In genomic region chr8:107386171-107386570, GRCm38 (mm10) we compare ENCODE assay signal across 11 mouse cellular contexts. TPM values are rescaled to one million over a fixed set of nuclear protein-coding genes. Genes with fewer than 3 reads are reported as not detected.
DNase-seq lines count a peak whose midpoint lies in the region; ATAC-seq lines count a peak whose summit lies in the region.
"Had no signal": no experiment of that assay in that cellular context is flagged by ENCODE, and none has a peak within 500 bp of the region (broad histone marks: within the 10 kb centered on the region; RNA-seq: fewer than 3 reads in every experiment).

No protein-coding gene starts in this region.

- H3K9ac ChIP-seq in forebrain, embryonic 14.5 days (ENCODE audit: low read length): no peak overlapping the region
- no peak overlapping the region for H3K9ac ChIP-seq in forebrain, embryonic 11.5 days (ENCODE audit: low read length)
- no peak overlapping the region for H3K9ac ChIP-seq in liver, embryonic 12.5 days
- H3K9ac ChIP-seq in heart, embryonic 13.5 days: no peak overlapping the region
- H3K9ac ChIP-seq in hindbrain, embryonic 13.5 days: no peak overlapping the region
- H3K9ac ChIP-seq: limb, embryonic 12.5 days had no signal

- H3K27me3 ChIP-seq in forebrain, embryonic 14.5 days (replicated peaks; ENCODE audit: control insufficient read depth, insufficient read depth, low read length): no peaks in the 10 kb centered on the region
- no peaks in the 10 kb centered on the region for H3K27me3 ChIP-seq in forebrain, embryonic 11.5 days (ENCODE audit: control insufficient read depth, insufficient read depth, low read length)
- H3K27me3 ChIP-seq in liver, embryonic 12.5 days (replicated peaks): no peaks in the 10 kb centered on the region
- no peaks in the 10 kb centered on the region for H3K27me3 ChIP-seq in heart, embryonic 13.5 days (replicated peaks)
- no peaks in the 10 kb centered on the region for H3K27me3 ChIP-seq in hindbrain, embryonic 13.5 days

- H3K4me1 ChIP-seq in forebrain, embryonic 14.5 days (ENCODE audit: control insufficient read depth, insufficient read depth, low read length): 0 out of 2 replicates have a peak, but pooled peaks cover 6% of the 10 kb centered on the region
- no peaks in the 10 kb centered on the region for H3K4me1 ChIP-seq in forebrain, embryonic 11.5 days (replicated peaks; ENCODE audit: control insufficient read depth, insufficient read depth, low read length)
- peaks cover 13% of the 10 kb centered on the region for H3K4me1 ChIP-seq in liver, embryonic 12.5 days
- peaks cover 42% of the 10 kb centered on the region for H3K4me1 ChIP-seq in heart, embryonic 13.5 days
- H3K4me1 ChIP-seq in hindbrain, embryonic 13.5 days (replicated peaks): 0 out of 2 replicates have a peak, but pooled peaks cover 4% of the 10 kb centered on the region

- peak; percentile 68 for DNase-seq in forebrain, embryonic 14.5 days (ENCODE audit: low spot score)
- DNase-seq in forebrain, embryonic 11.5 days (ENCODE audit: low spot score): no peak
- no peak for DNase-seq in liver
- DNase-seq in thymus, adult 18-20 months: no peak
- DNase-seq: gastrocnemius, postnatal 14 days had no signal

- WGBS in forebrain, embryonic 14.5 days: 44% methylated on average over 5 of the region's 5 CpGs
- WGBS in forebrain, embryonic 11.5 days: 66% methylated on average over 5 of the region's 5 CpGs
- WGBS in liver, embryonic 12.5 days (ENCODE audit: insufficient replicate concordance): 16% methylated on average over 5 of the region's 5 CpGs
- 16% methylated on average over 5 of the region's 5 CpGs for WGBS in heart, embryonic 13.5 days
- 67% methylated on average over 5 of the region's 5 CpGs for WGBS in hindbrain, embryonic 13.5 days

- no peaks in the 10 kb centered on the region for H3K36me3 ChIP-seq in forebrain, embryonic 14.5 days (ENCODE audit: control insufficient read depth, insufficient read depth, low read length)
- no peaks in the 10 kb centered on the region for H3K36me3 ChIP-seq in forebrain, embryonic 11.5 days (ENCODE audit: control insufficient read depth, insufficient read depth, low read length)
- H3K36me3 ChIP-seq in liver, embryonic 12.5 days: no peaks in the 10 kb centered on the region
- H3K36me3 ChIP-seq in heart, embryonic 13.5 days: peaks cover 2% of the 10 kb centered on the region; the same call in 1 of the 2 replicates
- peaks cover under 1% of the 10 kb centered on the region; the same call in 1 of the 2 replicates for H3K36me3 ChIP-seq in hindbrain, embryonic 13.5 days
- H3K36me3 ChIP-seq: limb, embryonic 12.5 days had no signal

- no peak overlapping the region for H3K4me2 ChIP-seq in forebrain, embryonic 14.5 days (ENCODE audit: low read length)
- H3K4me2 ChIP-seq in forebrain, embryonic 11.5 days (ENCODE audit: low read depth, low read length, severe bottlenecking): no peak overlapping the region
- no peak overlapping the region for H3K4me2 ChIP-seq in liver, embryonic 12.5 days
- H3K4me2 ChIP-seq in heart, embryonic 13.5 days: peak overlapping the region; percentile 18; the same call in 1 of the 2 replicates
- no peak overlapping the region for H3K4me2 ChIP-seq in hindbrain, embryonic 13.5 days
- H3K4me2 ChIP-seq: limb, embryonic 12.5 days had no signal

- no peak overlapping the region for H3K4me3 ChIP-seq in forebrain, embryonic 14.5 days (ENCODE audit: low read depth, low read length)
- no peak overlapping the region for H3K4me3 ChIP-seq in forebrain, embryonic 11.5 days (ENCODE audit: low read depth, low read length)
- H3K4me3 ChIP-seq in liver, embryonic 12.5 days: no peak overlapping the region
- no peak overlapping the region for H3K4me3 ChIP-seq in heart, embryonic 13.5 days
- H3K4me3 ChIP-seq in hindbrain, embryonic 13.5 days: no peak overlapping the region
- H3K4me3 ChIP-seq: limb, embryonic 12.5 days had no signal

- no peak overlapping the region for H3K27ac ChIP-seq in forebrain, embryonic 14.5 days (ENCODE audit: low read depth, low read length)
- no peak overlapping the region for H3K27ac ChIP-seq in forebrain, embryonic 11.5 days (ENCODE audit: low read depth, low read length)
- H3K27ac ChIP-seq in liver, embryonic 12.5 days: no peak overlapping the region
- peak overlapping the region; percentile 33 for H3K27ac ChIP-seq in heart, embryonic 13.5 days (replicated peaks)
- H3K27ac ChIP-seq in hindbrain, embryonic 13.5 days: no peak overlapping the region
- H3K27ac ChIP-seq: limb, embryonic 12.5 days had no signal

- no peaks in the 10 kb centered on the region for H3K9me3 ChIP-seq in forebrain, embryonic 14.5 days (replicated peaks; ENCODE audit: control insufficient read depth, low read length)
- H3K9me3 ChIP-seq in forebrain, embryonic 11.5 days (ENCODE audit: control insufficient read depth, low read length): no peaks in the 10 kb centered on the region
- H3K9me3 ChIP-seq in liver, embryonic 12.5 days (replicated peaks): no peaks in the 10 kb centered on the region
- no peaks in the 10 kb centered on the region for H3K9me3 ChIP-seq in heart, embryonic 13.5 days
- H3K9me3 ChIP-seq in hindbrain, embryonic 13.5 days: no peaks in the 10 kb centered on the region
- H3K9me3 ChIP-seq: limb, embryonic 12.5 days had no signal

- ATAC-seq in forebrain, embryonic 14.5 days: no peak
- ATAC-seq in forebrain, embryonic 11.5 days (replicated peaks; ENCODE audit: low FRiP score): no peak
- 0 out of 2 replicates have a peak, but pooled peaks have one; percentile 40 for ATAC-seq in liver, embryonic 12.5 days
- ATAC-seq in heart, embryonic 13.5 days (ENCODE audit: extremely low read depth, insufficient number of reproducible peaks, low FRiP score, low TSS enrichment): no peak
- ATAC-seq in megakaryocyte progenitor cell, adult 5-6 weeks (replicated peaks; ENCODE audit: poor library complexity): peak; percentile 84
- no peak for ATAC-seq in hindbrain, embryonic 13.5 days (ENCODE audit: low FRiP score)
- ATAC-seq: midbrain, embryonic 16.5 days had no signal

RNA-seq across cellular contexts. Expression of gene Nqo1, which starts 16.8 kb away (rescaled TPM):
- 5.1 TPM in 2 replicates for polyA plus RNA-seq in forebrain, embryonic 14.5 days (2014; fragmentation: Nextera tagmentation; extraction: Ambion mirVana)
- 6.9 and 8.0 TPM in 2 replicates for polyA plus RNA-seq in forebrain, embryonic 11.5 days (2014; fragmentation: Nextera tagmentation; extraction: Ambion mirVana)
- polyA plus RNA-seq in liver, embryonic 12.5 days (2016; fragmentation: Nextera tagmentation; extraction: Ambion mirVana): 16.5 and 17.2 TPM in 2 replicates
- polyA plus RNA-seq in heart, embryonic 13.5 days (2015; fragmentation: Nextera tagmentation; extraction: Ambion mirVana): 5.7 and 5.9 TPM in 2 replicates
- total RNA-seq in megakaryocyte progenitor cell, adult 5-6 weeks (2015): 4.0 and 5.4 TPM in 2 replicates
- 2.8 and 3.5 TPM in 2 replicates for total RNA-seq in megakaryocyte progenitor cell, adult 5-6 weeks (2017)
- polyA plus RNA-seq in hindbrain, embryonic 13.5 days (2015; fragmentation: Nextera tagmentation; extraction: Ambion mirVana): 5.3 and 6.7 TPM in 2 replicates

RNA-seq across cellular contexts. Expression of gene Nob1, which starts 38.7 kb away (rescaled TPM):
- polyA plus RNA-seq in forebrain, embryonic 14.5 days (2014; fragmentation: Nextera tagmentation; extraction: Ambion mirVana): 43.4 and 57.2 TPM in 2 replicates
- polyA plus RNA-seq in forebrain, embryonic 11.5 days (2014; fragmentation: Nextera tagmentation; extraction: Ambion mirVana): 81.5 and 88.7 TPM in 2 replicates
- polyA plus RNA-seq in liver, embryonic 12.5 days (2016; fragmentation: Nextera tagmentation; extraction: Ambion mirVana): 63.7 and 68.9 TPM in 2 replicates
- 45.2 and 51.1 TPM in 2 replicates for polyA plus RNA-seq in heart, embryonic 13.5 days (2015; fragmentation: Nextera tagmentation; extraction: Ambion mirVana)
- total RNA-seq in megakaryocyte progenitor cell, adult 5-6 weeks (2015): 56.4 and 57.4 TPM in 2 replicates
- 35.8 and 36.5 TPM in 2 replicates for total RNA-seq in megakaryocyte progenitor cell, adult 5-6 weeks (2017)
- polyA plus RNA-seq in hindbrain, embryonic 13.5 days (2015; fragmentation: Nextera tagmentation; extraction: Ambion mirVana): 71.3 and 74.0 TPM in 2 replicates

RNA-seq across cellular contexts. Expression of gene Wwp2, which starts 50.0 kb away (rescaled TPM):
- polyA plus RNA-seq in forebrain, embryonic 14.5 days (2014; fragmentation: Nextera tagmentation; extraction: Ambion mirVana): 38.8 and 40.4 TPM in 2 replicates
- 51.1 and 59.3 TPM in 2 replicates for polyA plus RNA-seq in forebrain, embryonic 11.5 days (2014; fragmentation: Nextera tagmentation; extraction: Ambion mirVana)
- 37.9 and 39.0 TPM in 2 replicates for polyA plus RNA-seq in liver, embryonic 12.5 days (2016; fragmentation: Nextera tagmentation; extraction: Ambion mirVana)
- 28.4 and 30.1 TPM in 2 replicates for polyA plus RNA-seq in heart, embryonic 13.5 days (2015; fragmentation: Nextera tagmentation; extraction: Ambion mirVana)
- total RNA-seq in megakaryocyte progenitor cell, adult 5-6 weeks (2015): 31.8 and 41.3 TPM in 2 replicates
- total RNA-seq in megakaryocyte progenitor cell, adult 5-6 weeks (2017): 52.3 and 54.7 TPM in 2 replicates
- polyA plus RNA-seq in hindbrain, embryonic 13.5 days (2015; fragmentation: Nextera tagmentation; extraction: Ambion mirVana): 49.3 and 53.0 TPM in 2 replicates

Comparison
In these comparisons a context has a peak if more than half of its experiments do, and no peak if none do; other contexts are left out.
1. ATAC-seq: peak in liver, embryonic 12.5 days (single experiment) and megakaryocyte progenitor cell, adult 5-6 weeks (single experiment); none in forebrain, embryonic 14.5 days (single experiment), forebrain, embryonic 11.5 days (single experiment), heart, embryonic 13.5 days (single experiment) and hindbrain, embryonic 13.5 days (single experiment).